Mouse (Mus musculus): ENCODE measurements around the gene Washc3. TPM values are rescaled to one million over a fixed set of nuclear protein-coding genes. Genes with fewer than 3 reads are reported as not detected.

Gene Washc3
- 54.8 and 55.9 TPM in 2 replicates for polyA plus RNA-seq (2015; fragmentation: Nextera tagmentation; extraction: Ambion mirVana)

- Histone ChIP-seq H3K27me3 (no peaks in the 10 kb centered on the region), H3K4me2 (peak within 1 kb of the TSS; percentile 69), H3K9ac (peak within 1 kb of the TSS; percentile 69), H3K4me1 (peaks cover 4% of the 10 kb centered on the region; the same call in 1 of the 2 replicates), H3K27ac (peak within 1 kb of the TSS; percentile 82), H3K4me3 (peak within 1 kb of the TSS; percentile 67), H3K9me3 (no peaks in the 10 kb centered on the region), H3K36me3 (peaks cover 7% of the 10 kb centered on the region; the same call in 1 of the 2 replicates)
- peak; percentile 95 for ATAC-seq (ENCODE audit: insufficient number of reproducible peaks, low FRiP score, low TSS enrichment, low read depth)
- WGBS: 3% methylated on average over 23 of the region's 23 CpGs
Measured at GRCm38 (mm10) chr10:88200951-88201638, at the start of gene Washc3. Washc3 (plus strand) TSS chr10:88201093.

- 77% methylated on average over 6 of the region's 6 CpGs for WGBS
- no peaks in the 10 kb centered on the region for H3K9me3 ChIP-seq
- no peak overlapping the region for H3K4me2 ChIP-seq
- peaks cover 40% of the 10 kb centered on the region for H3K36me3 ChIP-seq
- no peak for ATAC-seq (ENCODE audit: insufficient number of reproducible peaks, low FRiP score, low TSS enrichment, low read depth)
- H3K4me1 ChIP-seq: 0 out of 2 replicates have a peak, but pooled peaks cover 4% of the 10 kb centered on the region
- no peak overlapping the region for H3K27ac ChIP-seq
- H3K4me3 ChIP-seq: no peak overlapping the region
- H3K27me3 ChIP-seq: no peaks in the 10 kb centered on the region
- H3K9ac ChIP-seq: no peak overlapping the region
Measured at GRCm38 (mm10) chr10:88151658-88152057, 49.2 kb upstream of the Washc3 start.

GRCm38 (mm10) chr10:88162096-88162495 lies 38.8 kb upstream of the Washc3 start:
- H3K36me3 ChIP-seq: peaks cover 28% of the 10 kb centered on the region
- no peak overlapping the region for H3K9ac ChIP-seq
- no peak overlapping the region for H3K4me3 ChIP-seq
- no peaks in the 10 kb centered on the region for H3K27me3 ChIP-seq
- H3K4me2 ChIP-seq: no peak overlapping the region
- 92% methylated on average over 2 of the region's 2 CpGs for WGBS
- no peaks in the 10 kb centered on the region for H3K9me3 ChIP-seq
- H3K4me1 ChIP-seq: no peaks in the 10 kb centered on the region
- no peak overlapping the region for H3K27ac ChIP-seq
- no peak for ATAC-seq (ENCODE audit: insufficient number of reproducible peaks, low FRiP score, low TSS enrichment, low read depth)

- Histone ChIP-seq H3K4me3 (no peak overlapping the region), H3K9me3 (no peaks in the 10 kb centered on the region), H3K27me3 (no peaks in the 10 kb centered on the region), H3K27ac (no peak overlapping the region), H3K4me2 (no peak overlapping the region), H3K9ac (no peak overlapping the region), H3K36me3 (peaks cover 28% of the 10 kb centered on the region), H3K4me1 (no peaks in the 10 kb centered on the region)
- WGBS: 93% methylated on average over 5 of the region's 5 CpGs
- ATAC-seq (ENCODE audit: insufficient number of reproducible peaks, low FRiP score, low TSS enrichment, low read depth): no peak
Measured at GRCm38 (mm10) chr10:88162676-88163075, 38.2 kb upstream of the Washc3 start.

GRCm38 (mm10) chr10:88166158-88166557 lies 34.7 kb upstream of the Washc3 start:
- Histone ChIP-seq H3K9ac (no peak overlapping the region), H3K4me3 (no peak overlapping the region), H3K9me3 (no peaks in the 10 kb centered on the region), H3K4me2 (no peak overlapping the region), H3K36me3 (peaks cover 20% of the 10 kb centered on the region), H3K27ac (no peak overlapping the region), H3K4me1 (no peaks in the 10 kb centered on the region), H3K27me3 (no peaks in the 10 kb centered on the region)
- ATAC-seq (ENCODE audit: insufficient number of reproducible peaks, low FRiP score, low TSS enrichment, low read depth): no peak
- WGBS: 99% methylated on average over 3 of the region's 3 CpGs

- H3K4me2 ChIP-seq: no peak overlapping the region
- WGBS: 80% methylated on average over 7 of the region's 7 CpGs
- no peak overlapping the region for H3K27ac ChIP-seq
- H3K27me3 ChIP-seq: no peaks in the 10 kb centered on the region
- H3K36me3 ChIP-seq: peaks cover 20% of the 10 kb centered on the region
- H3K9ac ChIP-seq: no peak overlapping the region
- no peak for ATAC-seq (ENCODE audit: insufficient number of reproducible peaks, low FRiP score, low TSS enrichment, low read depth)
- H3K4me1 ChIP-seq: no peaks in the 10 kb centered on the region
- H3K4me3 ChIP-seq: no peak overlapping the region
- no peaks in the 10 kb centered on the region for H3K9me3 ChIP-seq
Measured at GRCm38 (mm10) chr10:88167438-88168077, 33.3 kb upstream of the Washc3 start.

GRCm38 (mm10) chr10:88200541-88200940 lies 352 bp upstream of the Washc3 start:
- no peak for ATAC-seq (ENCODE audit: insufficient number of reproducible peaks, low FRiP score, low TSS enrichment, low read depth)
- Histone ChIP-seq H3K4me1 (peaks cover 4% of the 10 kb centered on the region; the same call in 1 of the 2 replicates), H3K9me3 (no peaks in the 10 kb centered on the region), H3K27me3 (no peaks in the 10 kb centered on the region), H3K4me2 (peak overlapping the region; percentile 69), H3K36me3 (peaks cover 7% of the 10 kb centered on the region; the same call in 1 of the 2 replicates), H3K27ac (no peak overlapping the region), H3K9ac (no peak overlapping the region), H3K4me3 (peak overlapping the region; percentile 67)
- 14% methylated on average over 4 of the region's 4 CpGs for WGBS

GRCm38 (mm10) chr10:88201650-88202049 lies 757 bp downstream of the Washc3 start:
- Histone ChIP-seq H3K4me3 (peak overlapping the region; percentile 67), H3K9me3 (no peaks in the 10 kb centered on the region), H3K36me3 (peaks cover 7% of the 10 kb centered on the region; the same call in 1 of the 2 replicates), H3K4me2 (peak overlapping the region; percentile 69), H3K4me1 (peaks cover 4% of the 10 kb centered on the region; the same call in 1 of the 2 replicates), H3K9ac (peak overlapping the region; percentile 69; the same call in 1 of the 2 replicates), H3K27ac (peak overlapping the region; percentile 82; the same call in 1 of the 2 replicates), H3K27me3 (no peaks in the 10 kb centered on the region)
- WGBS: 74% methylated on average over 13 of the region's 13 CpGs
- ATAC-seq (ENCODE audit: insufficient number of reproducible peaks, low FRiP score, low TSS enrichment, low read depth): no peak

GRCm38 (mm10) chr10:88202581-88202980 lies 1.7 kb downstream of the Washc3 start:
- H3K4me2 ChIP-seq: no peak overlapping the region
- WGBS: 88% methylated on average over 8 of the region's 8 CpGs

GRCm38 (mm10) chr10:88203236-88203635 lies 2.3 kb downstream of the Washc3 start:
- peaks cover 4% of the 10 kb centered on the region; the same call in 1 of the 2 replicates for H3K4me1 ChIP-seq

More at GRCm38 (mm10) chr10:88202581-88202980, 1.7 kb downstream of the Washc3 start:
- Histone ChIP-seq H3K27ac (no peak overlapping the region), H3K9me3 (no peaks in the 10 kb centered on the region), H3K9ac (no peak overlapping the region), H3K4me1 (peaks cover 4% of the 10 kb centered on the region; the same call in 1 of the 2 replicates), H3K4me3 (no peak overlapping the region), H3K27me3 (no peaks in the 10 kb centered on the region), H3K36me3 (peaks cover 7% of the 10 kb centered on the region; the same call in 1 of the 2 replicates)
- no peak for ATAC-seq (ENCODE audit: insufficient number of reproducible peaks, low FRiP score, low TSS enrichment, low read depth)

GRCm38 (mm10) chr10:88212644-88213043 lies 11.8 kb downstream of the Washc3 start:
- no peak overlapping the region for H3K27ac ChIP-seq
- no peak overlapping the region for H3K9ac ChIP-seq
- H3K27me3 ChIP-seq: no peaks in the 10 kb centered on the region
- 74% methylated on average over 5 of the region's 5 CpGs for WGBS
- H3K9me3 ChIP-seq: no peaks in the 10 kb centered on the region
- ATAC-seq (ENCODE audit: insufficient number of reproducible peaks, low FRiP score, low TSS enrichment, low read depth): no peak
- no peaks in the 10 kb centered on the region for H3K4me1 ChIP-seq
- H3K36me3 ChIP-seq: 0 out of 2 replicates have a peak, but pooled peaks cover 4% of the 10 kb centered on the region
- no peak overlapping the region for H3K4me3 ChIP-seq
- no peak overlapping the region for H3K4me2 ChIP-seq

More at GRCm38 (mm10) chr10:88203236-88203635, 2.3 kb downstream of the Washc3 start:
- no peaks in the 10 kb centered on the region for H3K27me3 ChIP-seq
- no peak overlapping the region for H3K27ac ChIP-seq
- no peak for ATAC-seq (ENCODE audit: insufficient number of reproducible peaks, low FRiP score, low TSS enrichment, low read depth)
- no peaks in the 10 kb centered on the region for H3K9me3 ChIP-seq
- 93% methylated on average over 6 of the region's 6 CpGs for WGBS
- no peak overlapping the region for H3K4me3 ChIP-seq
- H3K9ac ChIP-seq: no peak overlapping the region
- no peak overlapping the region for H3K4me2 ChIP-seq
- peaks cover 7% of the 10 kb centered on the region; the same call in 1 of the 2 replicates for H3K36me3 ChIP-seq

Measured in limb, embryonic 15.5 days (tissue).